Mouse (Mus musculus) liver, embryonic 14.5 days (tissue): Measurements from ENCODE around the gene Dclre1c. TPM values are rescaled to one million over a fixed set of nuclear protein-coding genes. Genes with fewer than 3 reads are reported as not detected.

Source experiments
- ATAC-seq: fragments of 200-750 bp; cut with Nextera tagmentation; 2 replicates; pipeline ENCODE4 v1.8.0; 2017; ENCODE audit warnings: moderate number of reproducible peaks, mild to moderate bottlenecking, moderate library complexity; ENCODE audit not compliant: insufficient read depth
- DNase-seq, 3 experiments: peaks; one replicate each; pipeline ENCODE4 v3.0.0-alpha.2; 2012 to 2013; ENCODE audit warnings: low read depth in 3 of 3, low spot score in 3 of 3
- H3K27ac ChIP-seq: fragments of 300-500 bp; sonication (generic); 2 replicates; pipeline ENCODE4 v1.5.1; 2014; ENCODE audit warnings: moderate library complexity, mild to moderate bottlenecking, control low read depth, inconsistent platforms
- H3K27me3 ChIP-seq: fragments of 300-500 bp; sonication (generic); 2 replicates; pipeline ENCODE4 v1.6.1; 2014; ENCODE audit warnings: mild to moderate bottlenecking, low read length, moderate library complexity; ENCODE audit not compliant: control insufficient read depth, insufficient read depth
- H3K36me3 ChIP-seq: fragments of 300-500 bp; sonication (generic); replicated peaks from 2 replicates; pipeline ENCODE4 v1.6.1; 2014; ENCODE audit warnings: low read depth; ENCODE audit not compliant: control insufficient read depth, insufficient read depth
- H3K4me1 ChIP-seq, 2 experiments: fragments of 200-500 bp in 1 of 2; fragments of 300-500 bp in 1 of 2; sonication (generic) in 1 of 2; replicated peaks; 2 replicates each; pipeline ENCODE4 v1.6.1; 2012 to 2014; ENCODE audit warnings: antibody characterized with exemption in 1 of 2, inconsistent platforms in 1 of 2, low read length in 1 of 2; ENCODE audit not compliant: control insufficient read depth in 2 of 2, insufficient read depth in 2 of 2
- H3K4me2 ChIP-seq: fragments of 300-500 bp; sonication (generic); 2 replicates; pipeline ENCODE4 v1.6.1; 2014; ENCODE audit warnings: low read depth, mild to moderate bottlenecking, control low read depth, moderate library complexity
- H3K4me3 ChIP-seq, 2 experiments: fragments of 200-500 bp in 1 of 2; fragments of 300-500 bp in 1 of 2; sonication (generic) in 1 of 2; 2 replicates each; pipeline ENCODE4 v1.5.1; 2012 to 2014; ENCODE audit warnings: low read depth in 2 of 2, low read length in 2 of 2, mild to moderate bottlenecking in 2 of 2, control low read depth in 1 of 2, inconsistent platforms in 1 of 2, moderate library complexity in 1 of 2; ENCODE audit not compliant: insufficient read depth in 1 of 2
- H3K9ac ChIP-seq: fragments of 300-500 bp; sonication (generic); replicated peaks from 2 replicates; pipeline ENCODE4 v1.6.1; 2014; ENCODE audit warnings: mild to moderate bottlenecking, control low read depth, moderate library complexity
- H3K9me3 ChIP-seq: fragments of 300-500 bp; sonication (generic); 2 replicates; pipeline ENCODE4 v1.6.1; 2016; ENCODE audit warnings: low read length, mixed read lengths; ENCODE audit not compliant: control insufficient read depth
- CTCF ChIP-seq: IDR thresholded peaks from 2 replicates; pipeline ENCODE4 v1.5.1; 2016; ENCODE audit warnings: antibody characterized with exemption, low read depth, control low read depth
- EP300 ChIP-seq: IDR thresholded peaks from 2 replicates; pipeline ENCODE4 v1.6.1; 2016; ENCODE audit warnings: antibody characterized with exemption, low read depth
- WGBS: fragments of 180-500 bp; shearing (Covaris S2); extraction: QIAGEN DNeasy Blood & Tissue Kit; methylation state at CpG from one replicate; pipeline ENCODE4 v1.1.7; 2014; ENCODE audit not compliant: insufficient replicate concordance; 5-methylcytosine and 5-hydroxymethylcytosine counted together
- polyA plus RNA-seq, 2 experiments: library from polyadenylated mRNA; depleted of rRNA in 1 of 2; stranded (reverse) in 1 of 2; unstranded in 1 of 2; fragments of >200 nt; fragmentation: Nextera tagmentation in 1 of 2; extraction: Ambion mirVana in 1 of 2; gene quantifications; 2 replicates each; pipeline versions ENCODE4 v1.2.1 to v1.2.3; 2012 to 2014

Gene Dclre1c
- polyA plus RNA-seq, 2 experiments: 3.0 to 4.6 TPM

DNA sequence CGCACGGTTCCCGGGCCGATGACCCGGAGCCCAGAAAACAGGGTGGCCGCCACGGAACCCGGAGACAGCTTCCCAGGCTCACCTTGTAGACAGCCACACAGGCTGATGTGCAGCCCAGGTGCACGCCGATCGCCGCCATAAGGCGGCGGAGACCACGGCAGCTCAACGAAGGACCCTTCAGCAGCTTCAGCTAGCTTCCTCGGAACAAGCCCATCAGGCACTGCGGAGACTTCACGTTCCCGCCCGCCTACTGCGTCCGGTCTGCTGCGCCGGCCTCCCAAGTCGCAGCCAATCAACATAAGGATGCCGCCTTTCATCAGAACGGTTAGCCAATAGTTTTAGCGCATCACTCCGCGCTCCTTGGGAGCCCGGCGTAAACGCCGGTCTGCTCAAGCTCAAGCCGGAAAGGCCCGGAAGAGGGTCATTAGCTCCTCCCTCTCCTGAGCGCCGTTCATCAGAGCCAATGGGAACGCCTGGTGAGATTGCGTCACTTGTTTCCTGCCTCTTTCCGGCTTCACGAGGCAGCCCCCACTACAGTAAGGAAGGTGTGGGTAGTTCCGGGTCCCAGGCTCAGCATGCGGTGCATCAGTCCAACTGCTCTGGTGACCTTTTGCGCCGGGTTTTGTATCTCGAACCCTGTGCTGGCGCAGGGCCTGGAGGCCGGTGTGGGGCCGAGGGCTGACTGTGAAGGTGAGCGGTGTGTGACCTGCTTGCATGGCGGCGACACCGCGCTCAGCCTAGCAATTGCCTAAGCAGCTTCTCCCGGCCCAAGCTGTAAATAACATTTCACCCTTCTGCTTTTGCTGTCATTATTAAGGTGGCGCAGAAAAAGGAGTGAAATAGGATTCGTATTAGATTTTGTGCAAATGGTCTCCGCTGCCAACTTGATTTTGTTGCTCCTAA lies 88.9 kb downstream of the Dclre1c start, which contains the start of the genes Gm45902, Hspa14 and Cdnf:
Gm45902 (minus strand) TSS at position 239 of the 903 bp plus-strand sequence.
Hspa14 (minus strand) TSS at position 263 of the 903 bp plus-strand sequence.
Cdnf (plus strand) TSS at position 479 of the 903 bp plus-strand sequence.
- peak within 1 kb of the TSS; percentile 93 for H3K4me2 ChIP-seq
- H3K9me3 ChIP-seq: no peaks in the 10 kb centered on the region
- H3K9ac ChIP-seq: peak within 1 kb of the TSS; percentile 91
- H3K4me1 ChIP-seq: peaks cover 5 to 10% of the 10 kb centered on the region in 2 experiments; a peak in 3 of 4 replicates
- H3K27ac ChIP-seq: peak within 1 kb of the TSS; percentile 78
- DNase-seq (peak; percentile 98 to 99 (median 98)), ATAC-seq (peak; percentile 98)
- under 1% methylated on average over 60 of the region's 60 CpGs for WGBS
- peaks cover 25% of the 10 kb centered on the region for H3K36me3 ChIP-seq
- TF ChIP-seq CTCF: no peak
- peak; percentile 68 for TF ChIP-seq EP300
- H3K4me3 ChIP-seq: peak within 1 kb of the TSS; percentile 66 to 93
- H3K27me3 ChIP-seq: no peaks in the 10 kb centered on the region

Other genes starting within 250 kb of the Dclre1c start
- gene Nmt2, start 139.9 kb upstream of the Dclre1c start, polyA plus RNA-seq (2012; rRNA removed): 3.3 and 4.9 TPM in 2 replicates
- 13.5 and 14.1 TPM in 2 replicates for gene Nmt2, start 139.9 kb upstream of the Dclre1c start, polyA plus RNA-seq (2014; fragmentation: Nextera tagmentation; extraction: Ambion mirVana)
- 6.2 and 9.9 TPM in 2 replicates for gene Rpp38, start 91.5 kb upstream of the Dclre1c start, polyA plus RNA-seq (2012; rRNA removed)
- 13.2 and 14.4 TPM in 2 replicates for gene Rpp38, start 91.5 kb upstream of the Dclre1c start, polyA plus RNA-seq (2014; fragmentation: Nextera tagmentation; extraction: Ambion mirVana)
- 0.33 and 0.36 TPM in 2 replicates for gene Acbd7, start 88.0 kb upstream of the Dclre1c start, polyA plus RNA-seq (2012; rRNA removed)
- gene Acbd7, start 88.0 kb upstream of the Dclre1c start, polyA plus RNA-seq (2014; fragmentation: Nextera tagmentation; extraction: Ambion mirVana): 0.48 and 1.0 TPM in 2 replicates
- gene Olah, start 26.9 kb upstream of the Dclre1c start, polyA plus RNA-seq (2012; rRNA removed): not detected in 2 replicates
- not detected in 2 replicates for gene Olah, start 26.9 kb upstream of the Dclre1c start, polyA plus RNA-seq (2014; fragmentation: Nextera tagmentation; extraction: Ambion mirVana)
- gene Meig1, start 1.5 kb upstream of the Dclre1c start, polyA plus RNA-seq (2012; rRNA removed): not detected in 2 replicates
- gene Meig1, start 1.5 kb upstream of the Dclre1c start, polyA plus RNA-seq (2014; fragmentation: Nextera tagmentation; extraction: Ambion mirVana): not detected in 2 replicates
- 2.4 and 4.1 TPM in 2 replicates for gene Suv39h2, start 50.9 kb downstream of the Dclre1c start, polyA plus RNA-seq (2012; rRNA removed)
- 7.4 and 7.8 TPM in 2 replicates for gene Suv39h2, start 50.9 kb downstream of the Dclre1c start, polyA plus RNA-seq (2014; fragmentation: Nextera tagmentation; extraction: Ambion mirVana)
- 0.96 and 1.2 TPM in 2 replicates for gene Gm45902, start 88.7 kb downstream of the Dclre1c start, polyA plus RNA-seq (2012; rRNA removed)
- 1.5 and 1.9 TPM in 2 replicates for gene Gm45902, start 88.7 kb downstream of the Dclre1c start, polyA plus RNA-seq (2014; fragmentation: Nextera tagmentation; extraction: Ambion mirVana)
- 32.3 and 50.8 TPM in 2 replicates for gene Hspa14, start 88.7 kb downstream of the Dclre1c start, polyA plus RNA-seq (2012; rRNA removed)
- 74.0 and 83.8 TPM in 2 replicates for gene Hspa14, start 88.7 kb downstream of the Dclre1c start, polyA plus RNA-seq (2014; fragmentation: Nextera tagmentation; extraction: Ambion mirVana)
- gene Cdnf, start 88.9 kb downstream of the Dclre1c start, polyA plus RNA-seq (2012; rRNA removed): 0.17 and 0.33 TPM in 2 replicates
- 0.08 TPM in 1 of 2 replicates, not detected in the other for gene Cdnf, start 88.9 kb downstream of the Dclre1c start, polyA plus RNA-seq (2014; fragmentation: Nextera tagmentation; extraction: Ambion mirVana)
- gene Fam107b, start 146.4 kb downstream of the Dclre1c start, polyA plus RNA-seq (2012; rRNA removed): 9.8 and 10.3 TPM in 2 replicates
- 20.8 and 21.4 TPM in 2 replicates for gene Fam107b, start 146.4 kb downstream of the Dclre1c start, polyA plus RNA-seq (2014; fragmentation: Nextera tagmentation; extraction: Ambion mirVana)